Mouse (Mus musculus): ENCODE results near the gene Fosl1. TPM values are rescaled to one million over a fixed set of nuclear protein-coding genes. Genes with fewer than 3 reads are reported as not detected.

Gene Fosl1
- polyA plus RNA-seq, 1 experiment from 2014 or later: not detected

GRCm38 (mm10) chr19:5459019-5459418, 11.7 kb downstream of the Fosl1 start:
- no peak for ATAC-seq (ENCODE audit: low read depth)
- H3K9ac ChIP-seq (ENCODE audit: low read depth, low read length): no peak overlapping the region
- peaks cover 34% of the 10 kb centered on the region for H3K4me1 ChIP-seq (ENCODE audit: control insufficient read depth, low read depth, low read length)
- H3K9me3 ChIP-seq (replicated peaks; ENCODE audit: control insufficient read depth, low read length): no peaks in the 10 kb centered on the region
- H3K27me3 ChIP-seq (ENCODE audit: control insufficient read depth, insufficient read depth, low read depth, low read length): no peaks in the 10 kb centered on the region
- no peak overlapping the region for H3K4me3 ChIP-seq (ENCODE audit: low read depth, low read length)
- H3K27ac ChIP-seq (ENCODE audit: low read length): no peak overlapping the region
- H3K4me2 ChIP-seq (ENCODE audit: low read depth, low read length): no peak overlapping the region
- H3K36me3 ChIP-seq (ENCODE audit: control insufficient read depth, insufficient read depth): no peaks in the 10 kb centered on the region
- WGBS (ENCODE audit: insufficient replicate concordance): 52% methylated on average over 7 of the region's 7 CpGs

GRCm38 (mm10) chr19:5459896-5460295, 12.5 kb downstream of the Fosl1 start:
- ATAC-seq (ENCODE audit: low read depth): no peak
- WGBS (ENCODE audit: insufficient replicate concordance): 27% methylated on average over 3 of the region's 3 CpGs
- H3K4me2 ChIP-seq (ENCODE audit: low read depth, low read length): peak overlapping the region; percentile 92
- H3K4me3 ChIP-seq (ENCODE audit: low read depth, low read length): peak overlapping the region; percentile 88
- H3K4me1 ChIP-seq (ENCODE audit: control insufficient read depth, low read depth, low read length): peaks cover 34% of the 10 kb centered on the region
- peak overlapping the region; percentile 11; the same call in 1 of the 2 replicates for H3K27ac ChIP-seq (ENCODE audit: low read length)
- H3K27me3 ChIP-seq (ENCODE audit: control insufficient read depth, insufficient read depth, low read depth, low read length): no peaks in the 10 kb centered on the region
- no peaks in the 10 kb centered on the region for H3K9me3 ChIP-seq (replicated peaks; ENCODE audit: control insufficient read depth, low read length)
- peak overlapping the region; percentile 85 for H3K9ac ChIP-seq (ENCODE audit: low read depth, low read length)
- H3K36me3 ChIP-seq (ENCODE audit: control insufficient read depth, insufficient read depth): no peaks in the 10 kb centered on the region

GRCm38 (mm10) chr19:5460465-5460911, 13.1 kb downstream of the Fosl1 start, which contains the start of gene Fibp:
Gene Fibp (plus strand): TSS chr19:5460615.
- WGBS (ENCODE audit: insufficient replicate concordance): under 1% methylated on average over 32 of the region's 32 CpGs
- H3K4me3 ChIP-seq (ENCODE audit: low read depth, low read length): peak within 1 kb of the TSS; percentile 88
- peak within 1 kb of the TSS; percentile 68 for H3K27ac ChIP-seq (ENCODE audit: low read length)
- peak within 1 kb of the TSS; percentile 85 for H3K9ac ChIP-seq (ENCODE audit: low read depth, low read length)
- H3K9me3 ChIP-seq (replicated peaks; ENCODE audit: control insufficient read depth, low read length): no peaks in the 10 kb centered on the region
- peak within 1 kb of the TSS; percentile 92 for H3K4me2 ChIP-seq (ENCODE audit: low read depth, low read length)
- no peaks in the 10 kb centered on the region for H3K27me3 ChIP-seq (ENCODE audit: control insufficient read depth, insufficient read depth, low read depth, low read length)
- ATAC-seq (ENCODE audit: low read depth): peak; percentile 63
- peaks cover 32% of the 10 kb centered on the region for H3K4me1 ChIP-seq (ENCODE audit: control insufficient read depth, low read depth, low read length)
- no peaks in the 10 kb centered on the region for H3K36me3 ChIP-seq (ENCODE audit: control insufficient read depth, insufficient read depth)

- no peak overlapping the region for H3K9ac ChIP-seq (ENCODE audit: low read depth, low read length)
- H3K27ac ChIP-seq (ENCODE audit: low read length): no peak overlapping the region
- no peaks in the 10 kb centered on the region for H3K27me3 ChIP-seq (ENCODE audit: control insufficient read depth, insufficient read depth, low read depth, low read length)
- no peak for ATAC-seq (ENCODE audit: low read depth)
- no peak overlapping the region for H3K4me3 ChIP-seq (ENCODE audit: low read depth, low read length)
- H3K4me1 ChIP-seq (ENCODE audit: control insufficient read depth, low read depth, low read length): peaks cover 24% of the 10 kb centered on the region
- WGBS (ENCODE audit: insufficient replicate concordance): 75% methylated on average over 6 of the region's 6 CpGs
- H3K36me3 ChIP-seq (ENCODE audit: control insufficient read depth, insufficient read depth): no peaks in the 10 kb centered on the region
- H3K4me2 ChIP-seq (ENCODE audit: low read depth, low read length): peak overlapping the region; percentile 92
- no peaks in the 10 kb centered on the region for H3K9me3 ChIP-seq (replicated peaks; ENCODE audit: control insufficient read depth, low read length)
These were observed 14.1 kb downstream of the Fosl1 start for GRCm38 (mm10) chr19:5461411-5461810.

GRCm38 (mm10) chr19:5463212-5463611, 15.9 kb downstream of the Fosl1 start:
- 82% methylated on average over 9 of the region's 9 CpGs for WGBS (ENCODE audit: insufficient replicate concordance)
- Histone ChIP-seq H3K9me3 (replicated peaks; ENCODE audit: control insufficient read depth, low read length) (no peaks in the 10 kb centered on the region), H3K4me1 (ENCODE audit: control insufficient read depth, low read depth, low read length) (peaks cover 10% of the 10 kb centered on the region), H3K4me2 (ENCODE audit: low read depth, low read length) (no peak overlapping the region), H3K27ac (ENCODE audit: low read length) (no peak overlapping the region), H3K9ac (ENCODE audit: low read depth, low read length) (no peak overlapping the region), H3K27me3 (ENCODE audit: control insufficient read depth, insufficient read depth, low read depth, low read length) (no peaks in the 10 kb centered on the region), H3K4me3 (ENCODE audit: low read depth, low read length) (no peak overlapping the region), H3K36me3 (ENCODE audit: control insufficient read depth, insufficient read depth) (no peaks in the 10 kb centered on the region)
- no peak for ATAC-seq (ENCODE audit: low read depth)

GRCm38 (mm10) chr19:5463791-5464562, 16.6 kb downstream of the Fosl1 start:
- peaks cover 10% of the 10 kb centered on the region for H3K4me1 ChIP-seq (ENCODE audit: control insufficient read depth, low read depth, low read length)
- no peaks in the 10 kb centered on the region for H3K27me3 ChIP-seq (ENCODE audit: control insufficient read depth, insufficient read depth, low read depth, low read length)
- H3K9me3 ChIP-seq (replicated peaks; ENCODE audit: control insufficient read depth, low read length): no peaks in the 10 kb centered on the region
- no peak for ATAC-seq (ENCODE audit: low read depth)
- H3K9ac ChIP-seq (ENCODE audit: low read depth, low read length): no peak overlapping the region
- 56% methylated on average over 15 of the region's 15 CpGs for WGBS (ENCODE audit: insufficient replicate concordance)
- H3K36me3 ChIP-seq (ENCODE audit: control insufficient read depth, insufficient read depth): no peaks in the 10 kb centered on the region
- H3K4me2 ChIP-seq (ENCODE audit: low read depth, low read length): no peak overlapping the region
- H3K27ac ChIP-seq (ENCODE audit: low read length): no peak overlapping the region
- H3K4me3 ChIP-seq (ENCODE audit: low read depth, low read length): no peak overlapping the region

- Histone ChIP-seq H3K4me2 (ENCODE audit: low read depth, low read length) (no peak overlapping the region), H3K27ac (ENCODE audit: low read length) (no peak overlapping the region), H3K4me1 (ENCODE audit: control insufficient read depth, low read depth, low read length) (peaks cover 6% of the 10 kb centered on the region), H3K9ac (ENCODE audit: low read depth, low read length) (no peak overlapping the region), H3K9me3 (replicated peaks; ENCODE audit: control insufficient read depth, low read length) (no peaks in the 10 kb centered on the region), H3K27me3 (ENCODE audit: control insufficient read depth, insufficient read depth, low read depth, low read length) (no peaks in the 10 kb centered on the region), H3K4me3 (ENCODE audit: low read depth, low read length) (no peak overlapping the region), H3K36me3 (ENCODE audit: control insufficient read depth, insufficient read depth) (no peaks in the 10 kb centered on the region)
- WGBS (ENCODE audit: insufficient replicate concordance): 77% methylated on average over 8 of the region's 8 CpGs
- ATAC-seq (ENCODE audit: low read depth): no peak
These were observed 17.7 kb downstream of the Fosl1 start for GRCm38 (mm10) chr19:5465037-5465436.

GRCm38 (mm10) chr19:5466916-5467500, 19.7 kb downstream of the Fosl1 start:
- ATAC-seq (ENCODE audit: low read depth): no peak
- no peaks in the 10 kb centered on the region for H3K9me3 ChIP-seq (replicated peaks; ENCODE audit: control insufficient read depth, low read length)
- 69% methylated on average over 6 of the region's 6 CpGs for WGBS (ENCODE audit: insufficient replicate concordance)
- H3K27me3 ChIP-seq (ENCODE audit: control insufficient read depth, insufficient read depth, low read depth, low read length): no peaks in the 10 kb centered on the region
- H3K27ac ChIP-seq (ENCODE audit: low read length): no peak overlapping the region
- H3K36me3 ChIP-seq (ENCODE audit: control insufficient read depth, insufficient read depth): no peaks in the 10 kb centered on the region
- no peak overlapping the region for H3K4me2 ChIP-seq (ENCODE audit: low read depth, low read length)
- no peak overlapping the region for H3K4me3 ChIP-seq (ENCODE audit: low read depth, low read length)
- no peak overlapping the region for H3K9ac ChIP-seq (ENCODE audit: low read depth, low read length)
- H3K4me1 ChIP-seq (ENCODE audit: control insufficient read depth, low read depth, low read length): no peaks in the 10 kb centered on the region

- H3K9me3 ChIP-seq (replicated peaks; ENCODE audit: control insufficient read depth, low read length): no peaks in the 10 kb centered on the region
- H3K4me3 ChIP-seq (ENCODE audit: low read depth, low read length): no peak within 1 kb of the TSS
- H3K27ac ChIP-seq (ENCODE audit: low read length): no peak within 1 kb of the TSS
- H3K27me3 ChIP-seq (ENCODE audit: control insufficient read depth, insufficient read depth, low read depth, low read length): peaks cover 4% of the 10 kb centered on the region
- 35% methylated on average over 5 of the region's 5 CpGs for WGBS (ENCODE audit: insufficient replicate concordance)
- no peak within 1 kb of the TSS for H3K4me2 ChIP-seq (ENCODE audit: low read depth, low read length)
- no peaks in the 10 kb centered on the region; the same call in 1 of the 2 replicates for H3K4me1 ChIP-seq (ENCODE audit: control insufficient read depth, low read depth, low read length)
- H3K36me3 ChIP-seq (ENCODE audit: control insufficient read depth, insufficient read depth): no peaks in the 10 kb centered on the region
- no peak within 1 kb of the TSS for H3K9ac ChIP-seq (ENCODE audit: low read depth, low read length)
- no peak for ATAC-seq (ENCODE audit: low read depth)
These were observed 21.0 kb downstream of the Fosl1 start, which contains the start of gene Ctsw for GRCm38 (mm10) chr19:5468374-5468773. Gene Ctsw (minus strand): TSS chr19:5468507.

Data from liver, embryonic 16.5 days (tissue).